Mouse (Mus musculus) retina, postnatal 1 day (tissue): ENCODE measurements at regions not wholly inside any gene's neighbourhood (a gene's known extent, or its start where the extent isn't known, plus 50 kb on each side); places are given as distances from the start of the nearest gene placed in this dataset.
"Not testable (repeated sequence)": the region's sequence is repeated elsewhere in the genome, so short reads cannot be mapped to it uniquely, and the experiment has no call there.

ENCODE experiments used
- DNase-seq: peaks from one replicate; pipeline ENCODE4 v3.0.0-alpha.2; 2012

DNA sequence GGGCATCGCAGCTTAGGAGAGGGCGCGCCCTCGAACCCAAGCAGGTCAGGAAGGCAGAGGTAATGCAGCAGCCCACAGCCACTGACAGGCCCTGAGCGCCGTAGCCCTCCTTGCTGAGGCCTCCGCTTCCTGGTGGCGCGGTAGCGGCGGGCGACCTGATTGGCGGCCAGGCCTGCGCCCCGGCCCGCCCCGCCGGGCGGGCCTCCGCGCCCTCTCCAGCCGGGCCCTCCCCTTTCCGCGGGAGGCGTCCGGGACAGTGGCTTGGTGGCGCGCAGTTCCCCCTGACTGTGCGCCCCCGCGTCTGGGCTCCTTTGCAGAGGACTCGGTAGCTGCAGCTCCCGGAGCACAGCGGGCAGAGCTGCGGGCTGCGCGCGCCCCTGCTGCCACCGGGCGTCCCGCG, 242.1 kb downstream of the Gm21863 start:
- DNase-seq = peak; percentile 30

DNA sequence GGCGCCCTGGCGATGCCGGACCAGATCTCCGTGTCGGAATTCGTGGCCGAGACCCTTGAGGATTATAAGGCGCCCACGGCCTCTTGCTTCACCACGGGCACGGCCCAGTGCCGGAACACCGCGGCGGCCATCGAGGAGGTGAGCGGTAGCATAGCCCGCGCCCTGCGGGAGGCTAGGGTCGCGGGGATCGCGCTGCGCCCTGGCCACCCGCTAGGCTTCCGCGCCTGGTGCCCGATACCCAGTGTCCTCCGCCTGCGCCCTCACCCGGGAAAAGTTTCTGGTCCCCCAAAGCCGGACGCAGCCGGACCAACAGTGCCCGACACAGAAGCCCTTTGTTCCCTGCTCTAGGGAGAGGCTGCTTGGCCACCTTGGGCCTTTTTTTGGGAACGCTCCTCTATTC, 242.6 kb downstream of the Gm21863 start:
- DNase-seq = peak; percentile 0

DNA sequence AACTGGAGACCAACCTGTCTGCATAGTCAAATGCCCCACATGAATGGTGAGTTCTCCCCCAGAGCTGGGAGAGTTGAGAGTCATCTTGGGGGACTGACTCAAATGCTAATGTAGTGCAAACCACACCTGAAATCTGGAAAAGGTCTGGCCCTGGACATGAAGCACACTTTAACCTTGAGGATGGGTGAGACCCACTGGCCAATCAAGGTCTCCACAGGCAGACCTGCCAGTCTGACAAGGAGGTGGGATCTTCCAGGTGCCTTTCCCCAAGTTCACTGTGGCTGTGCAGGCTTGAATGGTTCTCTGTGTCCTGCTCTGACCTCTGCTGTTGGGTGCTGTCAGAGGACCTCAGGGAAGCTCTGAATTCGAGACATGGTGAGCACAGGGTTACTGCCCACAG, 269.6 kb downstream of the Gm21863 start:
- DNase-seq = not testable (repeated sequence)

DNA sequence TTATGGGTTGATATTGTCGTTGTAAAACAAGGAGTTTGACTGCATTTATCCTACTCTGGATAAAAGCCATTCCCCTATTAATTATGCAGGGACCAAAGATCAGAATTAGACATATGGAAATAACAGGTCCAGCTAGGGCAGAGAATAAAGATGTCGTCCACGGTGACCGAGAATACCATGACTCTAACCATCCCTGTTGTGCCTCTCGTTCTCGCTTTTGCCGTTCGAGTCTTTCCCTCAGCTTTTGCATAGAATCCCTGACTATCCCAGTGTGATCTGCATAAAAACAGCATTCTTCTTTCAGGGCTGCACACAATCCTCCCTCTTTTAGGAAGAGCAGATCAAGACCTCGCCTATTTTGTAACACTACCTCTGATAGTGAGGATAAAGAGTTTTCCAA, 272.5 kb downstream of the Gm21863 start:
- DNase-seq = peak; percentile 4

DNA sequence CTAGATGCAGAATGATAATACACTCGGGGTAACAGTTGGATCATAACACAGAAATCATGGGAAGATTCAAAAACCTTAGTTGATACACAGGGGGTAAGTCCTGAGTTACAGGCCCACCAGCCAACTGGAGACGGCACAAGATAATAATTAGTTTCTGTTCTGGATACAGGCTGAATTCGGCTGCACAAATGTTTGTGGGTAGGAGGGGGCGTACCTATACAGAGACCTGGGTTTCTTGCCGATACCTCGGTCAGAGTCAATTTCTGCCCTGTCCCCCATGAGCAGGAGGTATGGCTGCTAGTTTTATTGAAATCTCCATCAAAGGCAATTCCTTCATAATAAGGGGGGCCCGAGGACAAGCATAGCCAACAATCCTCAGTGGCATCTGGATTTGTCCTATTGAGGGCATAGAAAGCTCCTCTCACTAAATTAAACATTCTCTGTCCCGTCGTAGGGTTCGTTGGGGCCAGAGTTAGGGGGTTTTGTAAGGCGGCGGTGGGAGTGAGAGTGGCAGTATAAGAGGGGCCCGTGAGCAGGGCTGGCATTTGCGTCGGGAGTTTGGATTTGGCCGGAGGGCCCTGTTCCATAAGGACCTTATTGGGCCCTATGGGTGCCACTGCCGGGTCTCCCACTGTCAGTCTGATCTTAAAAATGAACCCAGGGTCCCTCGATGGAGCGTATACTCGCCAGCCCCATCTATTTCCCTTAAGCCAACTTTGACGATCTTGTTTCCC, 273.3 kb downstream of the Gm21863 start:
- peak; percentile 3 for DNase-seq

DNA sequence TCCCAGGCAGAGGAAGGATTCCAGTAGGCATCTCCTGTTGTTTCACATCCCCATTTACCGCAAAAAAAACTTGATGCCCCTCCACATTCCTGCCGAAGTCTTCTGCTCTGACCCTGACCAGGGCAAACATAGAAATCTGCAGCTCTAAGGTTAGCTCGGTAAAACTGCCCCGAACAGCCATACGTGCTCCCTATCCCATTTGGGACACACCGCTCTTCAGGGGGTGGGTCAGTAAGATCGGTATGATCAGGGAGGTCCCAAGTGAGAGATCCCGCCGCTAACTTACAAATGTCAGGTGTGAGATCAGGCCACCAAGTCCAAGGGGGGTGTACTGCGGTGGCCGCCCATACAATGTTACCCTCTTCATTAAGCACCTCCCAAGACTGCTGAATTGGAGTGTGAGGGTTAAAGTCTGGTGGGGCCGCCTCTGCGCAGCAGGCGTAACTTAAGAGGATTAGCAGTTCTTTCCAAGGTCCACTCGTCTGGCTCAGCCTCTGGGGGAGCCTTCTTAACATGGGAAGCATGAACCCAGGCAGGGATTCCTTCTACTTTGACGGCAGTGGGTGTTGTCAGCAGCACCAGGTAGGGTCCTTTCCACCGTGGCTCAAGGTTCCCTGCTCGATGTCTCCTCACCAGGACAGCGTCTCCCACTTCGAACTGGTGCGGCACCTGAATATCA, 274.2 kb downstream of the Gm21863 start:
- DNase-seq = peak; percentile 2

DNA sequence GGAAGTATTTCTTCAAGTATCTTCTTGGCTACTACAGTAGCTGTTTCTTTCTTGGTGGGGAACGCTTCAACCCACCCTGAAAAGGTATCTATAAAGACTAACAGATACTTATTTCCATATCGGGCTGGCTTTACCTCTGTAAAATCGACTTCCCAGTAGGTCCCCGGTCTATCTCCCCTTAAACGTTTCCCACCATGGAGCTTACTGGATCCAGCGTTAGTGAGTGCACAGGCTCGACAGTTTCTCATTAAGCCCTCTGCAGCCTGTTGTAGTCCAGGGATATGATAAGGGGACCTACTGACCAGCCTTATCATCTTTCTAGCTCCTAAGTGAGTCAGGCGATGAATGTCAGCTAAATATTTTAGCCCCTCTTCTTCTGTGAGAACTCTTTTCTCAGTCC, 275.1 kb downstream of the Gm21863 start:
- DNase-seq = peak; percentile 0

DNA sequence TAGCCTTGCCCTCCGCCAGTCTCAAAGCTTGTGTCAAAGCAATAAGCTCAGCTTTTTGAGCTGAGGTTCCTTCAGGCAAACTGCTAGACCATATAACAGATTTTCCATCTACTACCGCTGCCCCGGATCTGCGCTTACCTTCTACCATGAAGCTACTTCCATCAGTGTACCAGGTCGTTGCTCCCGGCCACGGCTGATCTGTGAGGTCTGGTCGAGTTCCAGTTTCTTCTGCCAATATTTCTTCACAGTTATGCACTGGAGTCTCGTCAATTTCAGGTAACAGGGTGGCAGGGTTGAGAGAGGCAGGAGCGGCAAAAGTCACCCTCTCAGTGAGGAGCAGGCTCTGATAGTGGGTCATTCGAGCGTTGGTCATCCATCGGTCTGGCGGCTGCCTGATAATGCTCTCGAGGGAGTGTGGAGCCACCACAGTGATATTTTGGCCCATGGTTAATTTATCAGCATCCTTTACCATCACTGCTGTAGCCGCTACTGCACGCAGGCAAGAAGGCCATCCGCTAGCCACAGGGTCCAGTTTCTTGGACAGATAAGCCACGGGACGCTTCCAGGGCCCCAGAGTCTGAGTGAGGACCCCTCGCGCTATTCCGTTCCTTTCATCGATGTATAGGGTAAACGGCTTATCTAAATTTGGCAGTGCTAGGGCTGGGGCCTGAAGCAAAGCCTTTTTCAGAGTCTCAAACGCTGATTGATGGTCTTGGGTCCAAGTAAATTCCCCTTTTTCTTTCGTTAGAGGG, 276.0 kb downstream of the Gm21863 start:
- peak; percentile 4 for DNase-seq

DNA sequence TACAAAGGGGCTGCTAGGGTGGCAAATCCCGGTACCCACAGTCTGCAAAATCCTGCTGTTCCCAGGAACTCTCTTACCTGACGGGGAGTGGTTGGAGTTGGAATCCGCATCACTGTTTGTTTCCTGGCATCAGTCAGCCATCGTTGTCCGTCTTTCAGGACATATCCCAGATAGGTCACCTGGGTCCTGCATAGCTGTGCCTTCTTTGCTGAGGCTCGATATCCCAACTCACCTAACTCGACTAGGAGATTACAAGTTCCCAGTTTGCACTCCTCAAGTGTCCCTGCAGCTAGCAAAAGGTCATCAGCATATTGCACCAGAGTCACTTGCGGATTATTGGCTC, 276.6 kb downstream of the Gm21863 start:
- DNase-seq = peak; percentile 8

DNA sequence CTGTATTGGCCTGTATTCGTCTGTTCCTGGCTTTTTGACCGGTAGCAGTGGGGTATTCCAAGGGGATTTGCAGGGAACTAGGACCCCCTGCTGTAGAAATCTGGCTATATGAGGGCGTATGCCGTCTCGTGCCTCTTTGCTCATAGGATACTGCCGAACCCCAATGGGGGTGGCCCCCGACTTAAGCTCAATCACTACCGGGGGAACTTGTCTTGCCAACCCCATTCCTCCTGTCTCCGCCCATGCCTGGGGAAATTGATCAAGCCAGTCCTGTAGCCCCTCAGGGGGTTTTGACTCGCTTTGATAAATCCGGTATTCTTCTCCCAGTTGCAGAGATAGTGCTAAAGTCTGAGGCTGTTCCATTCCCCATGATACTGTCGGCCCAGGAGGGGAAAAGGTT, 277.2 kb downstream of the Gm21863 start:
- no peak for DNase-seq

DNA sequence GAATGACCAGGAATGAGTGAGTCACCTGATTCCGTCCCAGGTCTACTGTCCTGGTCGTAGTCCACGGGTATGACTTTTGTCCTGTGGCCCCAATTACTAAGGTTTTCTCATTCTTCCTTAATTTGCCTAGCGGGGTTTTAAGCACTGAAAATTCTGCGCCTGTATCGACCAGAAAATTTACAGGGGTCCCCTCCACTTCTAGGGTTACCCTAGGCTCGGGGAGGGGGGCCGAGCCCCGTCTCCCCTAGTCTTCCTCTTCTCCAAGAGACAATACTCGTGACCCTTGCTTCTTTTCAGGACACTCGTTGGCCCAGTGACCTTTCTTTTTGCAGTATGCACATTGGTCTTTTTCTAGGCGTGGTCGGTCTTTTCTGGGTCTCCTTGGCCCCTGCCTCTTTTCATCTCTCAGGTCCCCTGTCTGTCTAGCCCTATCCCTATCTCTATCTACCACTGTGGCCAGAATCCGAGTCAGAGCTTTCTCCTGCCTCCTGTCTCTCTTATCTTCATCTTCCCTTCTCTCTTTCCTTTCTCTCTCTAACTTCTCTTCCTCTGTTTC, 277.8 kb downstream of the Gm21863 start:
- peak; percentile 8 for DNase-seq

DNA sequence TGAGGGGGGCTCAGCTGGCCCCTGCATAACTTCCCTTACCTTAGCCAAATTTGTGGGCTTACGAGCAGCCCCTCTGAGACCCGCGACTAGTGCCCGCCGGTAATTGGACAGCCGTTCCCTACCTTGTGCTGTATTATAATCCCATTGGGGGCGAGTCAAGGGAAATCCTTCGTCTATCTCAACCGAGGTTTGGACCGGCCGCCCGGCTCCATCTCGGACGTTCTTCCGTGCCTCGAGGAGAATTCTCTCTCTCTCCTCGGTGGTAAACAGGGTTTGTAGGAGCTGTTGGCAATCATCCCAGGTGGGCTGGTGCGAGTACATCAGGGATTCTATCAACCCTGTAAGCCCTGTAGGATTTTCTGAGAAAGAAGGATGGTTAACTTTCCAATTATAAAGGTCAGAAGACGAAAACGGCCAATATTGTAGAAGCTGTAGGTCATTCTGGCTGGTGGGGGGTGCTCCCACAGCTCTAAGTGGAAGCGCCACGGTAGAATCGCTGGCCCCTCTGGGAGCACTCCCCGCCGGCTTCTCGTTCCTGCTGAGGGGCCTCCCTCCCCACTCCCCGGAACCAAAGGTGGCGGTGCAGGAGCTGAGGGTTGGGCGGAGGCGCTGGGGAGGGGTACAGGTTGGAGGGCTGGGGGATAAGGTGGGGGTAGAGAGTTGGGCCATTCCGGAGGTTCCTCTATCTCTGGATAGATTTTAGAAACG, 278.6 kb downstream of the Gm21863 start:
- DNase-seq = peak; percentile 11

DNA sequence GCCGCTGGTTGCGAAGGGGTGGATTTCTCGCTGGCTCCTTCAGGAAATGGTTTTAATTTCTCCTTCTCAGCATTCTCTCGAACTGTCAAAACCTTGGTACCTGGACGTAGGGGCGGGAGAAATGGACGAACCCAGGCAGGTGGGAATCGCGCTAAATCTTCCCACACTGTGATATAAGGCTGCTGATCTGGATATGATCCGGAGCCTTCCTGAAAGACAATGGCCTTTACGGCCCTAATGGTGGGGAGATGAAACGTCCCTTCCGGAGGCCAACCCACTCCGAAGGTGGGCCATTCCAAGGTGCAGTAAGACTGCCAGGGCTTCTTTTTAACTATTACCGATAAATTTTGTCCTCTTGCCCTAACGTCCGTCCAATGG, 279.1 kb downstream of the Gm21863 start:
- no peak for DNase-seq

DNA sequence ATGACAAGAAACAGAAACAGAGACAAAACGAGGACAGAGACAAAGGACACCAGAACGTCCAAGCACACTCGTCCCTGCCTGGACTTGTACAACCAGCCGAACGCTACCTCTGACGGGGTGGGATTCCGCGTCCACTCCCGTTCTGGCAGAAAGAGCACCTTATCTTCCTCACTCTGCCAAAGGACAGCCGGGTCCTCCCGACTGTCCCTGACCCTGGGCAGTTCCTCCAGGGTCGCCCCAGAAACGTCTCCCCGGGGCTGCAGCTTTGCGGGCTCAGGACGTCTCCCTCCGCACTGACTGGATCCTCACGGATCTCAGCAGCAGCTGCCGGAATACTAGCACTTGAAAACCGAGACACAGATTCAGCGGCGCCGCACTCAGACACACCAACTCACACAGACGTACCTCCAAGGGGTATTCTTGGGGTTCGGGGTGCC, 279.6 kb downstream of the Gm21863 start:
- DNase-seq = peak; percentile 18
